Mouse (Mus musculus) CH12.LX (cell line): ENCODE data around the gene Mbd6. TPM values are rescaled to one million over a fixed set of nuclear protein-coding genes. Genes with fewer than 3 reads are reported as not detected.

Experiments
- DNase-seq: peaks from one replicate; pipeline ENCODE4 v3.0.0-alpha.2; 2013; ENCODE audit errors: extremely low read depth
- H3K27ac ChIP-seq: 2 replicates; pipeline ENCODE4 v1.5.1; 2012; ENCODE audit warnings: low read depth, mild to moderate bottlenecking, control low read depth, moderate library complexity; ENCODE audit not compliant: insufficient read depth
- H3K27me3 ChIP-seq: replicated peaks from 2 replicates; pipeline ENCODE3; 2012; ENCODE audit warnings: inconsistent platforms
- H3K36me3 ChIP-seq, 2 experiments: replicated peaks in 1 of 2; 2 replicates each; pipeline versions ENCODE3 to v1.6.1; 2012; ENCODE audit warnings: inconsistent platforms in 1 of 2, low read length in 1 of 2, mild to moderate bottlenecking in 1 of 2, mixed read lengths in 1 of 2, moderate library complexity in 1 of 2; ENCODE audit not compliant: control insufficient read depth in 1 of 2, insufficient read depth in 1 of 2
- H3K4me1 ChIP-seq, 2 experiments: 2 replicates each; pipeline ENCODE4 v1.6.1; 2012; ENCODE audit warnings: inconsistent platforms in 1 of 2, moderate library complexity in 1 of 2; ENCODE audit not compliant: insufficient read depth in 2 of 2, control insufficient read depth in 1 of 2
- H3K4me2 ChIP-seq: 2 replicates; pipeline ENCODE4 v1.6.1; 2012; ENCODE audit warnings: low read depth, mild to moderate bottlenecking, control low read depth; ENCODE audit not compliant: poor library complexity, insufficient read depth, severe bottlenecking
- H3K4me3 ChIP-seq, 3 experiments: fragments of 150-350 bp in 1 of 3; sonication (generic) in 1 of 3; replicated peaks in 1 of 3; 2 replicates each; pipeline versions ENCODE3 to v1.5.1; 2011 to 2012; ENCODE audit warnings: low read depth in 2 of 3, low read length in 2 of 3, mild to moderate bottlenecking in 2 of 3, moderate library complexity in 2 of 3, control low read depth in 1 of 3, improper control_type of control experiment in 1 of 3, inconsistent platforms in 1 of 3, mixed read lengths in 1 of 3; ENCODE audit not compliant: poor library complexity in 1 of 3
- H3K79me2 ChIP-seq: replicated peaks from 2 replicates; pipeline ENCODE4 v1.6.1; 2012; ENCODE audit warnings: mild to moderate bottlenecking, moderate library complexity; ENCODE audit not compliant: control insufficient read depth, poor library complexity, insufficient read depth, severe bottlenecking; ENCODE audit errors: extremely low read depth
- H3K9ac ChIP-seq: 2 replicates; pipeline ENCODE4 v1.6.1; 2012; ENCODE audit warnings: low read depth, mild to moderate bottlenecking, control low read depth, moderate library complexity; ENCODE audit not compliant: insufficient read depth
- H3K9me3 ChIP-seq: replicated peaks from 2 replicates; pipeline ENCODE3; 2012; ENCODE audit warnings: low read length, inconsistent platforms, mixed read lengths
- CTCF ChIP-seq, 2 experiments: IDR thresholded peaks in 1 of 2; conservative IDR thresholded peaks in 1 of 2; 2 replicates each; pipeline ENCODE4 v1.5.1; 2011 to 2012; ENCODE audit warnings: low read depth in 2 of 2, low read length in 2 of 2, improper control_type of control experiment in 1 of 2, inconsistent platforms in 1 of 2, mild to moderate bottlenecking in 1 of 2, moderate library complexity in 1 of 2
- ELF1 ChIP-seq: IDR thresholded peaks from 2 replicates; pipeline ENCODE4 v1.6.1; 2014; ENCODE audit warnings: low read depth, mild to moderate bottlenecking, inconsistent platforms, low read length, improper control_type of control experiment
- EP300 ChIP-seq: IDR thresholded peaks from 2 replicates; pipeline ENCODE4 v1.6.1; 2011; ENCODE audit warnings: low read length, improper control_type of control experiment
- JUN ChIP-seq: IDR thresholded peaks from 2 replicates; pipeline ENCODE4 v1.6.1; 2011; ENCODE audit warnings: low read depth, mild to moderate bottlenecking, low read length, improper control_type of control experiment, moderate library complexity; ENCODE audit not compliant: insufficient read depth
- KAT2A ChIP-seq: IDR thresholded peaks from 2 replicates; pipeline ENCODE4 v1.6.1; 2012; ENCODE audit warnings: low read length, improper control_type of control experiment, inconsistent platforms; ENCODE audit not compliant: insufficient replicate concordance
- MAZ ChIP-seq: IDR thresholded peaks from 2 replicates; pipeline ENCODE4 v1.6.1; 2012; ENCODE audit warnings: low read depth, mild to moderate bottlenecking, inconsistent platforms, low read length, improper control_type of control experiment, moderate library complexity
- MEF2A ChIP-seq: IDR thresholded peaks from 2 replicates; pipeline ENCODE4 v1.6.1; 2014; ENCODE audit warnings: low read depth, mild to moderate bottlenecking, inconsistent platforms, low read length, improper control_type of control experiment, borderline replicate concordance
- MXI1 ChIP-seq: IDR thresholded peaks from 2 replicates; pipeline ENCODE4 v1.6.1; 2011; ENCODE audit warnings: mild to moderate bottlenecking, low read depth, low read length, improper control_type of control experiment
- MYC ChIP-seq: IDR thresholded peaks from 2 replicates; pipeline ENCODE4 v1.6.1; 2011; ENCODE audit warnings: low read depth, mild to moderate bottlenecking, improper control_type of control experiment, low read length
- NELFE ChIP-seq: IDR thresholded peaks from 2 replicates; pipeline ENCODE4 v1.6.1; 2011; ENCODE audit warnings: low read depth, low read length, improper control_type of control experiment
- PAX5 ChIP-seq: IDR thresholded peaks from 2 replicates; pipeline ENCODE4 v1.6.1; 2012; ENCODE audit warnings: low read length, inconsistent platforms, mixed read lengths
- POLR2A ChIP-seq: IDR thresholded peaks from 2 replicates; pipeline ENCODE4 v1.6.1; 2011; ENCODE audit warnings: low read depth, mild to moderate bottlenecking, improper control_type of control experiment, low read length
- RCOR1 ChIP-seq: conservative IDR thresholded peaks from 2 replicates; pipeline ENCODE4 v1.6.1; 2012; ENCODE audit warnings: low read depth, mild to moderate bottlenecking, inconsistent platforms, low read length, improper control_type of control experiment
- SIN3A ChIP-seq: IDR thresholded peaks from 2 replicates; pipeline ENCODE4 v1.6.1; 2012; ENCODE audit warnings: low read length, improper control_type of control experiment, inconsistent platforms
- TCF12 ChIP-seq: IDR thresholded peaks from 2 replicates; pipeline ENCODE4 v1.6.1; 2014; ENCODE audit warnings: low read depth, mild to moderate bottlenecking, inconsistent platforms, low read length, improper control_type of control experiment
- UBTF ChIP-seq: IDR thresholded peaks from 2 replicates; pipeline ENCODE4 v1.6.1; 2012; ENCODE audit warnings: low read depth, mild to moderate bottlenecking, inconsistent platforms, low read length, improper control_type of control experiment, moderate library complexity
- USF1 ChIP-seq: IDR thresholded peaks from 2 replicates; pipeline ENCODE4 v1.6.1; 2014; ENCODE audit warnings: low read depth, mild to moderate bottlenecking, inconsistent platforms, low read length, improper control_type of control experiment
- USF2 ChIP-seq: conservative IDR thresholded peaks from 2 replicates; pipeline ENCODE4 v1.6.1; 2011; ENCODE audit warnings: low read depth, low read length, improper control_type of control experiment
- ZC3H11A ChIP-seq: IDR thresholded peaks from 2 replicates; pipeline ENCODE4 v1.6.1; 2012; ENCODE audit warnings: low read depth, mild to moderate bottlenecking, inconsistent platforms, low read length, improper control_type of control experiment
- ZKSCAN1 ChIP-seq: IDR thresholded peaks from 2 replicates; pipeline ENCODE4 v1.6.1; 2012; ENCODE audit warnings: low read depth, inconsistent platforms, low read length, improper control_type of control experiment, borderline replicate concordance
- ZMIZ1 ChIP-seq: IDR thresholded peaks from 2 replicates; pipeline ENCODE4 v1.6.1; 2012; ENCODE audit warnings: low read depth, mild to moderate bottlenecking, inconsistent platforms, low read length, improper control_type of control experiment
- dilution Hi-C: fragments of 300-500 bp; cut with MboI; formaldehyde crosslinking; loops from 2 replicates; pipeline ENCODE4 v1.14.3; 2020; ENCODE audit warnings: low sequenced_read_pairs; ENCODE audit not compliant: extremely low pct_unique_long_range_greater_than_20kb, extremely low pct_ligation_motif_present
- in situ Hi-C: fragments of 300-500 bp; cut with MboI; formaldehyde crosslinking; loops from 3 replicates; pipeline ENCODE4 v1.14.3; 2019; ENCODE audit warnings: low sequenced_read_pairs, low pct_ligation_motif_present, low pct_unique_long_range_greater_than_20kb, mixed read lengths
- polyA plus RNA-seq: library from polyadenylated mRNA; unstranded; fragments of >175 nt; gene quantifications from 2 replicates; pipeline ENCODE4 v1.2.1, GENCODE M21; 2012; ENCODE audit warnings: low read depth; ENCODE audit not compliant: insufficient read length
- total RNA-seq, 2 experiments: library from RNA; depleted of rRNA; stranded (reverse); fragments of 300-350 nt in 1 of 2; fragments of >200 nt in 1 of 2; gene quantifications; 2 replicates each; pipeline ENCODE4 v1.2.3; 2012 to 2014

Gene Mbd6
- total and polyA plus RNA-seq, 3 experiments = 0.74 to 16.5 (median 2.7) TPM

GRCm38 (mm10) chr10:127255625-127256345 lies 33.0 kb downstream of the Mbd6 start:
- no peak overlapping the region for H3K27ac ChIP-seq
- dilution Hi-C loops (no loop called here), in situ Hi-C loops (no loop called here)
- TF ChIP-seq MYC = no peak
- TF ChIP-seq MXI1 = no peak
- no peak for TF ChIP-seq USF1
- TF ChIP-seq KAT2A = no peak
- no peak for TF ChIP-seq USF2
- no peak for TF ChIP-seq EP300
- no peak for TF ChIP-seq POLR2A
- TF ChIP-seq ZC3H11A = no peak
- TF ChIP-seq JUN = no peak
- TF ChIP-seq PAX5 = no peak
- no peak for TF ChIP-seq RCOR1
- TF ChIP-seq TCF12 = no peak
- TF ChIP-seq UBTF = no peak
- H3K4me2 ChIP-seq = no peak overlapping the region
- peaks cover 59% of the 10 kb centered on the region for H3K27me3 ChIP-seq
- DNase-seq = no peak
- no peaks in the 10 kb centered on the region for H3K9me3 ChIP-seq
- no peaks in the 10 kb centered on the region for H3K4me1 ChIP-seq
- no peaks in the 10 kb centered on the region for H3K79me2 ChIP-seq
- no peak overlapping the region for H3K4me3 ChIP-seq
- no peak overlapping the region for H3K9ac ChIP-seq
- no peaks in the 10 kb centered on the region for H3K36me3 ChIP-seq

- Histone ChIP-seq H3K4me2 (no peak overlapping the region), H3K9me3 (no peaks in the 10 kb centered on the region), H3K27me3 (peaks cover 58% of the 10 kb centered on the region), H3K4me3 (no peak overlapping the region), H3K4me1 (no peaks in the 10 kb centered on the region), H3K9ac (no peak overlapping the region), H3K36me3 (no peaks in the 10 kb centered on the region), H3K79me2 (no peaks in the 10 kb centered on the region), H3K27ac (no peak overlapping the region)
- TF ChIP-seq CTCF (conservative IDR thresholded peaks at IDR 0.05 in 1 of 2, IDR thresholded peaks at IDR 0.05 in 1 of 2; ENCODE audit: low read depth in 2 of 2, low read length in 2 of 2) (no peak), POLR2A (no peak), ZC3H11A (no peak), MAZ (no peak), ZMIZ1 (no peak), MEF2A (no peak), ELF1 (no peak), ZKSCAN1 (no peak), SIN3A (no peak), NELFE (no peak), KAT2A (no peak)
- in situ Hi-C loops (no loop called here), dilution Hi-C loops (no loop called here)
- no peak for DNase-seq
Observed at GRCm38 (mm10) chr10:127250810-127251209, 38.0 kb downstream of the Mbd6 start.
